Mouse (Mus musculus) cerebellum, adult 8-10 months (tissue): ENCODE measurements around the gene Gm5901.

Source experiments
- DNase-seq: peaks from one replicate; pipeline ENCODE4 v3.0.0; 2022

Gene Gm5901

GRCm38 (mm10) chr7:105406322-105406721, 31.5 kb downstream of the Gm5901 start:
- no peak for DNase-seq

DNA sequence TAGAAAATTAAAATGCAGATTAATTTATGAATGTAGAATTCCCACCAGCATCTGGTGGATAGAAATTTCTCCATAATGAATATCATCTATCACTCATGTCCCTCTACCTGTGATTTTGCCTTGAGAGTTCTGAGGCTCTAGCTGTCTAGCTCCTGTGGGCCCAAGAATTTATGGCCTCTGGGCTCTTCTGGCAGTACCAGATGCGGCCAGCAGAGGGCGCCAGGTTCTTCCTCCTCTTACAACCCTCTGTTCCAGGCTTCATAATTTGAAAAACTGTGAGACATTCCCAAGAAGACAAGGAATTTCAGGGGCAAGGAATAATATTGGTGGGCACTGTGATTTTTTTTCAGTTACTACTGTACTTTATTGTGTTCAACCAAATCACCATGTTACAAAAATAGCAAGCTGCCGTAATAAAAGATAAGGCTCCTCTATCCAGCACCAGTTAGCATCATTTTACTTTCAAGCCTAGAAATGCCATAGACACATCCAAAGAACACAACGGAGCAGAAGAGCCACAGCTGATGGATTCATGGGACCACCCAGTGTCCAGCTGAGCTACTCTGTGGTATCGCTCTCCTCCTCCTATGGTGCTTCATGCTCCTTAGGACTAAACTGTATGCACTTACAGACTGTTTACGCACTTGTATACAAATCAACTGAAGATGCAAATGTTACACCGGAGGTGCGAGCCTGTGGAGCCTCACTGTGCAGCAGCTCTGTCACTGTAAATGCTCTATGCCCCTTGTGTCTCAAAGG, 37.2 kb downstream of the Gm5901 start:
- peak; percentile 76 for DNase-seq

- no peak for DNase-seq
Measured at GRCm38 (mm10) chr7:105414385-105414784, 39.5 kb downstream of the Gm5901 start.

GRCm38 (mm10) chr7:105416529-105416928, 41.7 kb downstream of the Gm5901 start:
- DNase-seq = no peak

DNA sequence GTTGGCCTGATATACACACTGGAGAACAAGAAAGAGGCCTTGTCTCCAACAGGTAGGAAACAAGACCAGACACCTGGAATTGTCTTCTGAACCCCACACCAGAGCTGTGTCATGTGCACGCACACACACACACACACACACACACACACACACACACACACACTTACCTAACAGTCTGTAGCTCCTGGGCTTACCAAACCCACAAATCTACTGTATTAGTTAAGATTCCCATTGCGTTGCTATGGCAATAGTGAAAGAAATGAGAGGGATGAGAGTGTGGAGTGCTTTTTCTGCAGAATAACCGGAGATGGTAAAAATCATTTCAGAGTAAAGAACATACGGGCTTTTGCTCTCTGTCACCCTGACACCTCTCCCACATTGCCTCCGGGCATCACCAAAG, 43.3 kb downstream of the Gm5901 start:
- no peak for DNase-seq

DNA sequence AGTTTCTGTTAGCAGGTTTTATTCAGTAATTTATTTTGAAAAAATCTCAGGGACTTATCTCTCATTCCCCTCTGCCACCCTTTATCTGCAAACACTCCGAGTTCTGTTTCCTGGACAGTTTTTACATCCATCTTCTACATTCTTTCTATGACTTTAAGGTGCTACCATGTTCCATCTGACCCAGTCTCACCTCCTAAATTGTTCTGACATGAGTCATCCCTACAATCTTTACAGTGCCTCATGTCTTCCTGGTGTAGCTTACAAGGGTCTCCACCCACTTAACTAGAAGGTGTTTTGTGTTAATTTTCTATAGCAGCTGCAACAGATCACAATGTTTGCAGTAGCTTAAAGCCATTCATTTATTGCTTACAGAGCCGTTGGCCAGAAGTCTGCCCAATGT, 46.1 kb downstream of the Gm5901 start:
- no peak for DNase-seq

- DNase-seq = no peak
Measured at GRCm38 (mm10) chr7:105424368-105424767, 49.5 kb downstream of the Gm5901 start.

DNA sequence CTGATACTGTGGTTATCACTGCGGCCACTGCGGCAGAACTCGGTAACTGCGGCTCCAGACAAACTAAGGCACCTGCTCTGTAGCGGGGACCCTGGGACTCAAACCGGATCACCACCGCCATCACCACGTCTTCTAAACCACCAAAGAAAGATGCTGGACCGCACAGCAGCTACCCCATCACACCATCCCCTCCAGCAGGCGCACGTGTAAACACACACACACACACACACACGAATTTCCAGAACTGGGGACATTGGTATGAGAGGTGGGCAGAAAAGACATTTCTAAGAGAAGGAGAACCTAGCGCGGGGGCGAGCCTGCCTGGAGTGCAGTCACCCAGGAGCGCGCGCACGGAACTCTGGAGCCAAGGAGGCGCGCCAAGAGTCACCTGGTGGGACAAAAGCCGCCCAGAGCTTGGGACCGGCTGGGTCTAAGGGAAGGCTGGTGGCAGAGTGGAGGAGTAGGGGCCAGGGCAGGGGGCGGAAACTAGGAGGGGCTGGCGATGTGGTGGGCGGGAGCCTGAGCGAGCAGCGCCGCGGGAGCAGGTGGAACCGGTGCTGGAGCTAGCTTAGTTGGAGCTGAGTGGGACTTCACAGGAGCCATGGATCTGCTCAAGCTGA, 50.7 kb downstream of the Gm5901 start, which contains the start of gene Cckbr:
Gene Cckbr (plus strand): TSS at position 308 of the 620 bp plus-strand sequence.
- DNase-seq = no peak

DNA sequence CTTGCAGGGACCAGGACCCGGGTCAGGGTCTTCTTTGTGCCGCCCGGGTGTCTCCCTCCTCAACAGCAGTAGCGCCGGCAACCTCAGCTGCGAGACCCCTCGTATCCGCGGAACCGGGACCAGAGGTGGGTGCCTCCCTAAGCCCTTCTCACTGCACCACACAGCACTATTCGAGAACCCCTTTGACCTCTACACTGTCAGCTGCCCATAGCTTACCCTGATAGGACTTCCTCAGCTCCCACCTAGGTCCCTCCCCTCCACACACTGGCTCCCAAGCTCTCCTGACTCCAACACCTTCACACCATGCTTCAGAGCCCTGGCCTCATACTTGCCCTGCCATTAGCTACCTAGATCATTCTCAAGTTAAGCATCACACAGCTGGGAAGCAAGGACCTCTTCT, 51.2 kb downstream of the Gm5901 start:
- no peak for DNase-seq
